Mouse (Mus musculus) gonadal fat pad, adult 2 months (tissue): ENCODE data around the gene Ergic3. TPM values are rescaled to one million over a fixed set of nuclear protein-coding genes. Genes with fewer than 3 reads are reported as not detected.

Experiments
- DNase-seq: peaks from one replicate; pipeline ENCODE4 v3.0.0-alpha.2; 2012; ENCODE audit warnings: low read depth
- polyA plus RNA-seq: library from polyadenylated mRNA; depleted of rRNA; stranded (reverse); fragments of >200 nt; gene quantifications from 2 replicates; pipeline ENCODE4 v1.2.3, GENCODE M21; 2012; rRNA removed

Gene Ergic3
- polyA plus RNA-seq = 341 and 349 TPM in 2 replicates

DNA sequence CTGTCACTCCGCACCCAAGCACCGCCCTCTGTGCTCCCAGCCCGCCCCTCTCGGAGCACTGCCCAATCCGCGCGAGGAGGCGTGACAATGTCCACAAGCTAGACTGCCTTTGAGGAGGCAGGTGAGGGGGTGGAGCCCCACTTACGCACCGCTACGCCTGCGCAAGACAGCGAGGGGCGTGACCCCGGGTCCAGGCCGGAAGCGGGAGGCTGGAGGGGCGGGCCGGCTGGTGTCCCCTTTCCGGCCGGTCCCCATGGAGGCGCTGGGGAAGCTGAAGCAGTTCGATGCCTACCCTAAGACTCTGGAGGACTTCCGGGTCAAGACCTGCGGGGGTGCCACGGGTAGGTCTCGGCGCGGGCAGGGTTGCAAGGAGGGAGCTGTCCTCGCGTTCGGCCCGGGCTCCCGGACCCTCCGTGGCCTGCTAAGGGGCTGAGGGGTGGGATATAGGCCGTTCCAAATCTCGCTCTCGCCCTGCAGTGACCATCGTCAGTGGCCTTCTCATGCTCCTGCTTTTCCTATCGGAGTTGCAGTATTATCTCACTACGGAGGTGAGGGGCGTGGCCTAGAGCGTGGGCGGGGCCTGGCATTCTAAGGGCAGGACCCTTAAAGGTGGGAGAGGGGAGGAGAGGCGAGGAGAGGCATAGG is at the start of gene Ergic3, which contains the start of gene 6430550D23Rik:
Ergic3 (plus strand) TSS at position 158 of the 645 bp plus-strand sequence.
6430550D23Rik (minus strand) TSS at position 90 of the 645 bp plus-strand sequence.
- peak; percentile 52 for DNase-seq

DNA sequence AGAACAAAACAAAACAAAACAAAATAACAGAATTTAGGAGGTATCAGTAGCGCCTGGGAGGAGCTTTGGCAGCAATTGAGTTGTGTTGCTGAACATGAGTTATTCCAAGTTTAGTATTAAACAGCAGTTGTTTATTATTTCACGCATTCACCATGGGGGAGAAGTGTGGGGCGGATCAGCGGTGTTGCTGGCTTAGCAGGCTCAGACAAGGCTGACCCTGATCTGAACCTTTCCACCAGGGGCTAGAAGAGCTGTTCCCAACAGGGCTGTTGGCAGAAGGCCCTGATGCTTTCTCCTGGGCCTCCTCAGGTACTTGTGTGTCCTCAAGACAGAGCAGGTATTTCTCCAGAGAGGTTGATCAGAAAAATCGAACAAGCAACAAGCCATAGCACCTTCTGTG is 47.9 kb upstream of the Ergic3 start:
- no peak for DNase-seq

DNA sequence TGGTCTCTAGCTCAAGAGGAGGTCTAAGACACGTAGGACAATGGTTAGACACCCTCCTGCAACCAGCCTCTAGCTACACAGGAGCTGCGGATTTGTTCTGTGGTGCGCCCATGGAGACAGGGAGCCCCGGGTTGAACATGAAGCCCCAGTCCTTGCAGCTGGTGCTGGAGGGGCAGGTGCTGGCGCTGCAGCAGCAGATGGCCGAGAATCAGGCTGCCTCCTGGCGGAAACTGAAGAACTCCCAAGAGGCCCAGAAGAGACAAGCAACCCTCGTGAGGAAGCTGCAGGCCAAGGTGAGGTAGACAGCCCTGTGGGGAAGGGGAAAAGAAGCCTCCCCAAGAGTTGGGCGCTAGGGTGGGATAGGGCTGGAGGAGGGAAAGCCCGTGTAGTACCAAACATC is 46.0 kb upstream of the Ergic3 start:
- no peak for DNase-seq

DNA sequence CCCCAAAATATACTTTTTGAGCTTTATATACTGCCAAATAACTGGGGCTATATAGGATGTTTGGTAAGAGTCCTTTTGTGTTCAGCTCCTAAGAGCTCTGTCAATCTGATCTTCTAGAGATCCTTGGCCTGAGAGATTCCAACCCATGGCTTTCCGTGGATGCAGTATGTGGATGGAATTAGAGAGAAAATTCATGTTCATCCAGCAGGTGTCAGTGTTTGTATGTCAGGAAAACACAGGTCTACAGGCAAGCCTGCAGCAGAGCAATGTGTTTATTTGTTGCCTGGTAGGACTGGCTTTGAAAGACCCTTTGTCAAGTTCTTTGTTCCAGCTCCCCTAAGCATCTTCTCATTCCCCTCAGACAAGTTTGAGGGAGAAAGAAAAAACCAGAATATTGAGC is 44.9 kb upstream of the Ergic3 start:
- DNase-seq = no peak

DNA sequence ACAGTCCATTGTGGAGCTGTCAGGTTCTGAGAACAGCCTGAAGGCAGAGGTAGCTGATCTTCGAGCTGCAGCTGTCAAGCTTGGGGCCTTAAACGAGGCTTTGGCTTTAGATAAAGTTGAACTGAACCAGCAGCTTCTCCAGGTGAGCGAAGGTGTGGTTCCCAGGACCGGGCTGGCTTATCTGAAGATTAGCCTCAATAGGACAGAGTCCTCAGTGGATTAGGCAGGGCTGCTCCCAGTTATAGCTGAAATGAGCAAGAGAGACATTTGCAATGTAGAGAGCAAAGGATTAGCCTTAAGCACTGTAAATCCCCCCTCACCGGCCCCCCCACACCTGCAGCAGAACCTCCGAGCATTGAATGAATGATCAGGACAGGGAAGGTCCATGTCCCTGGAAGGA is 34.5 kb upstream of the Ergic3 start:
- no peak for DNase-seq

DNA sequence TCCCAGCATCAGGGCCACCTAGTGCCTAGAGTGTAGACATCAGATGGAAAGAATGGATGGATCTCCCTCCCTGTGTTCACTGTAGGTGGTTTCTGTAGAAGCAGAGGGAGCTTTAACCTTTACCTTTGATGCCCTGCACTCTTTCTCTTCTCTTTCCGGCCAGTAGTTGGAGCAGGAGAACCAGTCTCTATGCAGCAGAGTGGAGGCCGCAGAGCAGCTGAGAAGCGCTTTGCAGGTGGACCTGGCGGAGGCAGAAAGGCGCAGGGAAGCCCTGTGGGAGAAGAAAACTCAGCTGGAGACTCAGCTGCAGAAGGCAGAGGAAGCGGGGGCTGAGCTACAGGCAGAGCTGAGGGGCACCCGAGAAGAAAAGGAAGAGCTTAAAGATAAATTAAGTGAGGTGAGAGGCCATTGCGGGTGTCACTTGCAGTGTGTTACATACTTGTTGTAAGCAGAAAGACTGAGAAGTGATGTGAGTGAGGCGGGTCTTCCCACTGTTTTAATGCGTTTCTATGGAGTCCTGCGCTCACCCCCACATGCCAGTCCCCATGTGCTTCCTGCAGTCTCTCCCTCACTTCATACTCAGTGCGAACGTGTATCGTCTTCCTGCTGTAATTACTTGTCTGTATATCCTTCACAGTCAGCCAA is 33.6 kb upstream of the Ergic3 start:
- no peak for DNase-seq

DNA sequence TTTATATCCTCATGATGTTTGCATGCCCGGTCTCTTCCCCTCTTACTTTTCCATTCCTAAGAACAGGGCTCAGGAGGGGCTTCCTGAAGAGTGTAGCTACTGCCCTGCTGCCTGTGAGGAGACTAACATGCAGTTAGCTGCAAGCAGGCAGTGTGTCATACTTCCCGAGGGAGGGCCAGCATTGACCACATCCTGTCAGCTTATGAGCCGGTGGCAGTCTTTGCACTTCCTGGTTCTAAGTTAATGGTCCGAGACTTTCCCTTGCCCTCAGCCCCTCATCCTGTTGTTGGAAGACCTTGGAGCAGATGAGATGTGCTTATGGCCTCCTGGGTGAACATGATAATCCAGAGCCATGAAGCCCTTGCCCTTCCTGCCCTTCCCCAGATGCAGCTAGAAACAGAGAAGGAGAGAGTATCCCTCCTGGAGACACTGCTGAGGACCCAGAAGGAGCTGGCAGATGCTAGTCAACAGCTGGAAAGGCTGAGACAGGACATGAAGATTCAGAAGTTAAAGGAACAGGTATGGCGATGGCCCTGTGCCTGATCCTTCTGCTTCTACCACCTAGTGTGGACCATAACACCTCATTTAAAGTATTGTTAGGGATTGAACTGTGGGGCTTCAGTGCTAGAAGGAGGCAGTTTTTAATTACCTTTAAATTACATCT is 28.4 kb upstream of the Ergic3 start:
- DNase-seq = no peak

DNA sequence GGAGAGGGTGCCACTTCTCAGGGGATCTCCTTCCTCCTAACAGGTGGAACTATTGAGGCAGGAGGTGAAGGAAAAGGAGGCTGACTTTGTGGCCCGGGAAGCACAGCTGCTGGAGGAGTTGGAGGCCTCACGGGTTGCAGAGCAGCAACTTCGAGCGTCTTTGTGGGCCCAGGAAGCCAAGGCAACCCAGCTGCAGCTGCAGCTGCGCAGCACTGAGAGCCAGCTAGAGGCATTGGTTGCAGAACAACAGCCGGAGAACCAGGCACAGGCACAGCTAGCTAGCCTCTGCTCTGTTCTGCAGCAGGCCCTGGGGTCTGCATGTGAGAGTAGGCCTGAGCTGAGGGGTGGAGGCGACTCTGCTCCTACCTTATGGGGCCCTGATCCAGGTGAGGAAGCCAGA is 22.1 kb upstream of the Ergic3 start:
- DNase-seq = no peak

DNA sequence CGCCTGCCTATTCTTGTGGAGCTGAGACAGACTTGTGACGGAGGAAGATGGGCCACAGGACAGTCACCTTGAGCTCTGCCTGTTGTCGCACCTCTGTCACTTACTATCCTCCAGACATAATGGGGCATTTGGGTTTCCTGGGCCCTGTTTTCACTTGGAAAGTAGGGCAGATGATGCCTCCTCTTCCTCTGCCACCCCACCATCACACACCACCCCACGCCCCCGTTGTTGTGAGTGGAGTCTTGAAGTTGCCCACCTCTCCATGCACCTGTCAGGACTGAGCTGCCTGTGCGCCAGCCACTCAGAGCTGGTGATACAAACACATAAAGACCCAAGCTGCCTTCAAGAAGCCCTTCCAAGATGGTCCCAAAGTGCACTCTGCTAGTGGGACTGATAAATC is 20.7 kb upstream of the Ergic3 start:
- no peak for DNase-seq

DNA sequence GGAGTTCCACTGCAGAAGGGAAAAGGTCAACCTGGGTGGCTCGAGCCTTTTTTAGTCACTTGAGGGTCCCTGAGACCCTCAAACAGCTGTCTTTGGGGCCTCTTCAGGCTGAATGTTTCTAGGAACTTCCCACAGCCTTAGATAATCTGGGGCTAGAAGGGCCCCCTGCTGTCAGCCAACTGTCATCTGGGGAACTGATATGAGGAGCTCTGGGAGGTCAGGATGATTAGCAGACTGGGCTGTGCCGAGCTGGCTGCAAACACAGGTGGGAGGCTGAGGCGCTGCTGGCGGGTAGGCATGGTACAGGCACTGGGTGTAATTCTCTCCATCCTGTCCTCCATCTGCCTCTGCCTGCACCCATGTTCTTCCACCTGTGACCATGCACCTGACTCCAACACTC is 18.8 kb upstream of the Ergic3 start:
- DNase-seq = no peak

DNA sequence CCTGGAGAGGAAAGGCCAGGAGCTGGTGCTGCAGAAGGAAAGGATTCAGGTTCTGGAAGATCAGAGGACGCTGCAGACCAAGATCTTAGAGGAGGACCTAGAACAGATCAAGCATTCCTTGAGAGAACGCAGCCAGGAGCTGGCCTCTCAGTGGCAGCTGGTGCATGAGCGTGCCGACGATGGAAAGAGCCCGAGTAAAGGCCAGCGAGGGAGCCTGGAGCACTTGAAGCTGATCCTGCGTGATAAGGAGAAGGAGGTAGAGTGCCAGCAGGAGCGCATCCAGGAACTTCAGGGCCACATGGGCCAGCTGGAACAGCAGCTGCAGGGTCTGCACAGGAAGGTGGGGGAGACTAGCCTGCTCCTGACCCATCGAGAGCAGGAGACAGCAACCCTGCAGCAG is 16.7 kb upstream of the Ergic3 start:
- DNase-seq = no peak

DNA sequence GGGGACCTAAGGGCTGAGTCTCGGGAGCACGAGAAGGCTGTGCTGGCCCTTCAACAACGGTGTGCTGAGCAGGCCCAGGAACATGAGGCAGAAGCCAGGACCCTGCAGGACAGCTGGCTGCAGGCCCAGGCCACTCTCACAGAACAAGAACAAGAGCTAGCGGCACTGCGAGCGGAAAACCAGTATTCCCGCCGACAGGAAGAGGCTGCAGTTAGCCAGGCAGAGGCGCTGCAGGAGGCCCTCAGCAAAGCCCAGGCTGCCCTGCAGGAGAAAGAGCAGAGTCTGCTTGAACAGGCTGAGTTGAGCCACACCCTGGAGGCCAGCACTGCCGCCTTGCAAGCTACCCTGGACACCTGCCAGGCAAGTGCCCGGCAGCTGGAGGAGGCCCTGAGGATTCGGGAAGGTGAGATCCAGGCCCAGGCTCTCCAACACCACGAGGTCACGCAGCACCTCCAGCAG is 16.0 kb upstream of the Ergic3 start:
- DNase-seq = no peak

DNA sequence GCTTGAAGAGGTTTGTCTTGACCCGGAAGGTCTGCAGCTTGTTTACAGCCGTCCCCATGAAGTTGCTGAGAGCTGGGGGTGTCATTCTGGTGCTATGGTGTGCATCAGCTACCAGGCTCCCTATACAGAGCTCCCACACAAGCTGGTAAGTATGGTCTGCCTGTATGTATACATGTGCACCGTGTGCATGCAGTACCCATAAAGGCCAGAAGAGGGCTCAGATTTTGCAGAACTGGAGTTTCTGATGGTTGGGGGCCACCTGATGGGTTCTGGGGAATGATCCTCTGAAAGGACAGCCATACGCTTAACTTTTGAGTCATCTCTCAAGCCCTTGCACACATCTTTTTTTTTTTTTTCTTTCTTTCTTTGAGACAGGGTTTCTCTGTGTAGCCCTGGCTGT is 2.5 kb upstream of the Ergic3 start:
- DNase-seq = no peak

DNA sequence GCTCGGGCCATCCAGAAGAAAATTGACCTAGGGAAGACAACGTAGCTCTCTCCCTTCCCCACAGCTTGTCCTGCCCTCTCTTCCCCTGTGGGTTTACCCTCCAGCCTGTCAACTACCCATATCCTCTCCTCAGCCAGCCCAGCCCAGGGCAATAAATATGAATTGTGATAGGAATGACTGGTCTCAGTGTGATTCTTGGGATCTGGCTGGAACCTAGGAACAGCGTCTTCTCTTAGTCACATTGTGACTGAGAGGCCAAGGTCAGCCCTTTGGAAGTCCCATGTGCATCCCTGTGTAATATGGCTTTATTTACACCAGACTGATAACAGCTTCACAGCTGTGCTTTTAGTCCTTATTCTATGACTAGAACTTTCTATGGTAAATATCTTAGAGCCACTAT is 10.3 kb downstream of the Ergic3 start:
- DNase-seq = no peak

DNA sequence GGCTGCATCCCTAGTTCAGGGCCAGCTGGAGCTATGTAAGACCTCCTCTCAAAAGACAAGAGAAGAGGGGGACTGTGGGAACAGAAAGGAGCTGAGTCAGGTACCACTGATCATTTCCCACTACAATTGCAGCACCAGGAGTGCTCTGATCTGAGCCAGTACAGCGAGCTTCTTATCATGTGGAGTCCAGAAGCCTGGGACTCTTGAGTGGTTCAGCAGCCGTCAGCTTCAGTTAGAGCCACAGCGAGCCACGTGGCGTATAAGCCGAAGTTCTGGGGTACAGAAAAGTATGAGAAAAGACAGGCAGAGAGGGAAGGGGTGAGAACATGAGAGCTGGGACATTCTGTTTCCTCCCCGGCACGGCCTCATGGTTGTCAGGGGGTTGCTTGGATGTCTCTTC is 13.4 kb downstream of the Ergic3 start:
- no peak for DNase-seq

DNA sequence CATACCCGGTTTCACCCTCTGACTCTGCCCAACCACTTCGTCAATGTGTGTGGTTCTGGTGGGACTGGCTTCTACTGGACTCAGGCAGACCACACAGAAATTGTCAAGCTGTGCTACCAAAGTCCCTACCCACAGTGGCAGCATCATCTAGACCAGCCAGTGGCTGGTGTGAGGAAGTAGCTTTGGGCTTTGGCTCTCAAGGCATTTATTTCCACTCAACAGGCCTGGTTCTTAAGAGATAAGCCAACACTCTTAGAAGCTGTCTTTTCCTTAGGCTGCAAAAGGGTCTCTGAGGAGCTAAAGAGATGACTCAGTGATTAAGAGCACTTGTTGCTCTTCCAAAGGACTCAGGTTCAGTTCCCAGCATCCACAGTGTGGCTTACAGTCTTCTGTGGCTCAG is 13.9 kb downstream of the Ergic3 start:
- DNase-seq = no peak

DNA sequence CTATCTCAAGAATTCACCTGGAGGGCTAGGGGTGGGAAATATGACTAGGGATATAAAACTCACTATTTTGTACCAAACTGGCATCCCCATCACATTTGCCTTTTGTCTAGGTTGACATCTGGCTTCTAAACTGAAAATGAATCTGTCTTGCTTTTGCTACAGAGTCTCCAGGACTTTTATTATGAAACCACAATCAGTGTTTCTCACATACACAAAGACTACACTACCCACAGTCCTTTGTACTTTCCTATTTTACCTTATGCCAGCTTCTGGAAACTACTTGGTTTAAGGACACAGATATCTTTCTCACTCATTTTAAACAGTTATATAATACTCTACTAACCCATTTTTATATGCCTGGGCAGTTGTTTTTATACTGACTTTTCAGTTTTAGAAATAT is 17.6 kb downstream of the Ergic3 start:
- DNase-seq = no peak

DNA sequence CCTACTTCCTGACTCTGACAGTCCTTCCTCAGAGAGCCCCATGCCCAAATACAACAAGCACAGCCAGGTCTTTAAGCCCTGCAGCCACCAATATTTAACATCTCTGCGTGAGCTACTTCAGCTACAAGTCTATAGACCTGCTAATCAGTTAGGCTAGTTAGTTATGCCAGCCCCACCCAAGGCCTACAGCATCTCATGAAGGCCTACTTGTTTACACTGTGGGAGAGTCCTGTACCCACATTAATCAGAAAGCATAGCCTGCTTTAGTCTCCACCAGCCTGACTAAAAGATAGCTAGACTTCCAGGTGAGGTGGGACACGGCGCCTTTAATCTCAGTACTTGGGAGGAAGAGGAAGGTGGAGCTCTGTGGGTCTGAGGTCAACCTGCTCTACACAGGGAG is 31.5 kb downstream of the Ergic3 start:
- no peak for DNase-seq

DNA sequence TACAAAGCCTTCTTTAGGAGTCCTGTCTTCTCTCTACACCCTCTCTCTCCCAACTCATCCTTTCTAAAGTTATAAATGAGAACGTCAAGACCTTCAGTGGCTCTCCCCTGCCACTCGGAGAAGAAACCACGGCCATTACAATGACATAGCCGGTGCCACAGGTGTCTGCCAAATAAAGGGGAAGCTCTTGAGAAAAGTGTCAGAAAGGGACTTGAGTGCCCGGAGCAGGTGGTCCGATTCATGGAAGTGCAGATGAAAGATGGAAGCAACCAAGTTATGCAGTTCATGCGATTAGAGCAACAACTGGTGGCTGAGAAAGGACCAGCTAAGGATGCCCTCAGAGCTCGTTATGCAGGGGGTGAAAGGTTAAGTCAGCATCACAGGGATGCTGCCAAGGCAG is 35.1 kb downstream of the Ergic3 start:
- no peak for DNase-seq

DNA sequence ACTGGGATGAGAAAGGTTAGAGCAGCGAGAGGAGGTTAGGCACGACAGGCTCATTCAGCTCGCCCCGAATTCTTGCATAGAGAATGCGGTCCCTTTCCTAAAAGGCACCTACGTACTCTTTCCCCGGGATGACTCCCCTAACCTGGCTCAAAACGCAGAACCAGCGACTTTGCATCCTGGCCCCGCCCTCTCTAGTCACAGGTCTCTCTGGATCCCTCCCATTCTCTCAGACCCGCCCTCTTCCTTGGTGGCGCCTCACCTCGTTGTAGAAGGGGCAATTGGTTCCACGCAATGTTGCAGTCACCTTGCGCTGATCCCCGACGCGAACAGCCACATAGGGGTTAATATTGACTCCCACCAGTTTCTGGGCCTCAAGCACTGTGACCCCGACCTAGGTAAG is 40.1 kb downstream of the Ergic3 start:
- no peak for DNase-seq

DNA sequence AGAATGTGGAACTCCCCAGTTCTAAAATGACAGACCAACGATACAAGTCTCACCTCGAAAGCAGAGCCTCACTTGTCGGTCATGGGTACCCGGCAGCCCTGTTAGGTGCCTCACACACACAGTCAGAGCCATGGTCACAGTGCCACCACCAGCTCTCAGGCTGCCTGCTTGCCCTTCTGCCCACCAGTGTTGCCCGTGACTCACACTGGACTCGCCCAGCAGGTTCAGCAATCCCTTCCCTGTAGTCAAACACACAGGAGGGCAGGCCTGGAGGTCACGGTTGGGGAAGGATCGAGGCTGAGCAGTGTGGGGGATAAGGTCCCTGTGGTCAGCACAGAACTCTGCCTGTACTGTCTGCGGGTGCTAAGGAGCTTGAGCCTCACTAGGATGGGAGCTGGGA is 45.0 kb downstream of the Ergic3 start, which contains the start of gene Fer1l4:
Fer1l4 (minus strand) TSS at position 132 of the 400 bp plus-strand sequence.
- DNase-seq = no peak

DNA sequence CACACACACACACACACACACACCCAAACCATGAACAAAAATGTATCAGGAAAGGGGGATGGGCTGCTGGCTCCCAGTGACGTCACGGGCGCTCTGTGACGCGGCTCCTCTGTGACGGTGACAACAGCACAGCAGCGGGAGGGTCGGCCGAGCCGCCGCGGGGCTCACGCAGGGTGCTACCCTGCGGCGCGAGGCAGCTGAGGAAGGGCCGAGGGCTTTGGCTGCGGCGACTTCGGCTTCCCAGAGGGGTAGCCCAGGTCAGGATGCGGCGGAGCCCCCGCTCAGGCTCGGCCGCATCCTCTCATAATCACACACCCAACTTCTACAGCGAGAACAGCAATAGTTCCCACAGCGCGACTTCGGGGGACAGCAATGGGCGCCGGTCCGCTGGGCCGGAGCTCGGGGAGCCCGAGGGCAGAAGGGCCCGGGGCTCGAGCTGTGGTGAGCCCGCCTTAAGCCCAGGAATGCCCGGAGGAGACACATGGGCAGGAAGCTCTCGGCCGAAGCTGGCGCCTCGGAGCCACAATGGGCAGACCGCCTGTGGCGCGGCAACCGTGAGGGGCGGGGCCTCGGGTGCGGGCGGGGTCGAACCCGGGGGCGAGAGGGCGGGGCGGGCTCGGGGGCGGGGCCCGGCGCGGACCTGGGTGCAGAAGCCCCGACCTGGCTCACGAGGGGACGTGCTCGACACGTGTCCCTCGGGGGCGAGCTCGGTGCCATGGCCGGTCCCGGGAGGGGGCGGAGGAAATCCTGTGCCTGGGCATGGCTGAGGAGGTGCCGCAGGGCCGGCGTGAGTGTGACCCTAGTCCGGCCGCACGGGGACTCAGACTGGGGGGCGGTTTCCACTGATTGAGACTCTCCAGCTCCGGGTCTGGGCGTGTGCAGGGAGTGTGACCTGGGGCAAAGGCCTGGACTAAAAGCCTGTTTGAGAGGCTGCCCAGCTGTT is 57.5 kb downstream of the Ergic3 start, which contains the start of gene Spag4:
Spag4 (plus strand) TSS at position 77 of the 943 bp plus-strand sequence.
- DNase-seq = no peak
